Mouse (Mus musculus): ENCODE measurements around the gene Sh2d3c.

Sh2d3c gene

DNA sequence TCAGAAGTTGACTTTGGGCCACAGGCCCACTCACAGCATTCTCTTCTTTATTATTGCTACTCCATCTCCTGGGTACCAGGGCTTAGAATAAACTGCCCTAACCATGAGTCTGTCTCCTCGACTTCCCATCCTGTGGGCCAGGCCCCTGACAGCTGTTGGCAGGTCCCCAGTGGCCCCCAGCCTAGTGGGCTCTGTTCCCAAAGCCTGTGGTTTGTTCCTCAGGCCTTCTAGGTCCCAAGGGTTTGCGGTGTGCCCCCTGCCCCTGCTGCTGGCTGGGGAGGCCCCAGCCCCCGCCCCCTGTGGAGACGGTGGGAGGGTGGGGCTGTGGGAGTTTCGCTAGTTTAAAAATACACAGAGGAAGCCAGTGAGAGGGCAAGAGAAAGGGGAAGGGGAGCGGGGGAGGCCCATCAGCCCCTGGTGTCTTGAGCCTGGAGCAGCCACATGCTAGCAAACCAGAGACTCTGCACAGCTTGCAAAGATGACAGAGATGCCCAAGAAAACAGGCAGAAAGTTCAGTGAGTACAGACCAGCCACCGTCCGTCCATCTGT is at the start of gene Sh2d3c:
Gene Sh2d3c (plus strand): TSS at position 375 of the 549 bp plus-strand sequence.
- DNase-seq (ENCODE audit: low read depth, low spot score) = peak; percentile 49

DNA sequence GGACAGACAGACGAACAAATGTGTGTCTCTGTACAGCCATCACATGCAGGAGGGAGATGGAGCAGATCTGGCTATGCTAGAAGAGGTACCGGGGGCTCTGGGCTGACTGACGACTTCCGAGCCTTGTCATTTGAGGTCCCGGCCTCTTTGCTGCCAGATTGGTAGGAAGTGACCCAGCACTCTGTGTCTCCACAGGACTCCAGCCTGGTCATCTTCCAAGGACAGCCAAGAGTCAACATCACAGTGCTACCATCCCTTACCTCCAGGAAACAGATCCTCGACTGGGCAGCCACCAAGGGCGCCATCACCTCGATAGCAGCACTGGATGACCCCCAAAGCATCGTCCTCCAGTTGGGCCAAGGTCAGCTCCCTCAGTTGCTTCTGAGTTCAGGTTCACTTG is 49.7 kb upstream of the Sh2d3c start:
- no peak for DNase-seq (ENCODE audit: low read depth, low spot score)

DNA sequence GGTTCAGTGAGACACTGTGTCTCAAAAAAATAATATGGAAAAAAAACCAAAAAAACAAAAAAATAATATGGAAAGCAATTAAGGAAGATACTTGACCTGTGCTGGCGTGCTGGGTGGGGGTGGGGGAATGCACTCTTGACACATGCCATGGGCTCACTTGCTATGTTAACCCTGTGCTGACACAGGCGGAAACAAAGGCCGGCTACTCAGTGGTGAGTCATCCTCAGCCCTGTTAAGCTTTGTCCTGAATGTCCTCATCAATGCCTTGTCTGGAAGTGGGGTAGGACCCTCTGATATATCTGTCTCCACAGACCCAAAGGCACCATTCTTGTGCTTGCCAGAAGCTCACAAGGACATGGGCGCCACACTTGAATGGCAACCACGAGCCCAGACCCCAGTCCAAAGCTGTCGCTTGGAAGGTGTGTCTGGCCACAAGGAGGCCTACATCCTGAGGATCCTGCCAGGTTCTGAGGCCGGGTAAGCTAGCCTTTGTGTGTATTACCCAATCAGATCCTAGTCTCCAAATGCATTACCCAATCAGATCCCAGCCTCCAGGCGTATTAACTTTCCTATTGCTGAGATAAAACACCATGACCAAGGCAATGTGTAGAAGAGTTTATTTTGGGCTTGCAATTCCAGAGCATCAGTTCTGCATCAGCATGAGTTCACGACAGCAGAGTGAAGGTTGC is 48.8 kb upstream of the Sh2d3c start:
- DNase-seq (ENCODE audit: low read depth, low spot score) = no peak

DNA sequence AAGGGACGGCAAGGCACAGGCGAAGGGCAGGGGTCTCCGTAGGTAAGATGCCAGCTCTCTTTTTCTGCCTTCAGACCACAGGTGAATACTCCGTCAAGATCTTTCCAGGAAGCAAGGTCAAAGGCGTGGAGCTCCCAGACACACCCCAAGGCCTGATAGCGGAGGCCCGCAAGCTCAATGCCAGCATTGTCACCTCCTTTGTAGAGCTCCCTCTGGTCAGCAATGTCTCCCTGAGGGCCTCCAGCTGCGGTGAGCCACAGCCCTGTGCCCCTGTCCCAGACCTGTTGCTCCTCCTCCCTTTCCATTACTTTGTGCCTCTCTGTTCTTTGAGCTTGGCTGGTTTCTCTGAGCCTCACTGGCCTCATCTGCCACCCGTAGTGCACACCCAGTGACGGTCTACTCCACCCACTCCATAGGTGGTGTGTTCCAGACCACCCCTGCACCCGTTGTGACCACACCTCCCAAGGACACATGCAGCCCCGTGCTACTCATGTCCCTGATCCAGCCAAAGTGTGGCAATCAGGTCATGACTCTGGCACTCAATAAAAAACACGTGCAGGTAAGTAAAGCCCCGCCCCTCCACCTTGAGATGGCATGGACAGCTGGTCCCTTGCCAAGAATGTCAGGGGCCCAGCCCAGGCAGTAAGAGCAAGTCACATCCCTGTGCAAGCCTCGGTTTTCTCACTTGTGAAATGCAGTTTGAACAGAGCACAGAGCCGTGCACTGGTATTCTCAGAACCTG is 47.5 kb upstream of the Sh2d3c start:
- no peak for DNase-seq (ENCODE audit: low read depth, low spot score)

DNA sequence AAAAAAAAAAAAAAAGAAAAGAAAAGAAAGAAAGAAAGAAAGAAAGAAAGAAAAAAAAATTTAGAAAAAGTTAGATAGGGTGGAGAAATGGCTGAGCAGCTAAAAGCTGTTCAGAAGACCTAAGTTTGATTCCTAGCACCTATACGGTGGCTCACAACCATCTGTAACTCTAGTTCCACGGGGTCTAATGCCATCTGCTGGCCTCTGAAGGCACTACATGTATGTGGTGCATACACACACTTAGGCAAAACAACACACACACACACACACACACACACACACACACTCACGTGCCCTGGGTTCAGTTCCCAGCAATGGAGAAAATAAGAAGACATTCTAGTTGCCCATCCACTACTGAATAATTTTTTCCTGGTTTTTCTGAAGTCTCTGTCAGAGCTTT is 44.0 kb upstream of the Sh2d3c start:
- DNase-seq (ENCODE audit: low read depth, low spot score) = no peak

DNA sequence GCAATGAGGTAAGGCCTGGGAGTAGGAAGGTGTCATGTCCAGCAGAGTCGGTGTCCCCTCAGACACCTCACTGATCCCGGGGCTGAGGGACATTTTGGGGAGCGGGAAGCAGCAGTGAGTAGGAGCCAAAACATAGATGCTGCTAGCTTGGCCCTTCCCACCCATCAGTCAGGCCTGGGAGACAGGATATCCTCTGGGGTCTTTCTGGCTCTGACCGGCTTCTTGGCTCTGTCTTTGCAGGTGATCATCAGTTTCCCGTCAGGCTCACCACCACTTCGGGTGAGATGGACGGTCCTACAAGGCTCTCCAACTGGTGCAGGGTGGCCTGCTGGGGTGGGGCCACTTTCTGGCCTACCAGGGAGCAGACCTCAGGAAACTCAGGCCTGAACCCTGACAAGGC is 43.2 kb upstream of the Sh2d3c start:
- DNase-seq (ENCODE audit: low read depth, low spot score) = no peak

DNA sequence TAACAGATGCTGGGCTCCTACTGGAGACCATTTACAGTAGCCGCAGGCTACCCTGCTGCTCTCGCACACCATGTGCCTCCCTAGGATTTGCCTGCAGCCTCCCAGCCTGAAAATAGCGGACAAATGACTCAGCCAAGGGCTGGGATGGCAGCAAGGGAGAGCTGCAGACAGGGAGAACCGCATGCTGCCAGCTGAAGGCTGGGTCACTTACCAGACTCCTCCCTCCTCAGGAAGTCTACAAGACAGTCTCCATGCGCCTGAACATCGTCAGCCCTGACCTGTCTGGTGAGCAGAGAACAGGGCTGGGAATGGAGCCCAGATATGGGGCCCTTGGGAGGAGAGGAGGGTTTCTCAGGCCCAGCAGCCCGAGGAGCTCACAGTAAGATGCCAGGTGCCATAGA is 40.8 kb upstream of the Sh2d3c start:
- no peak for DNase-seq (ENCODE audit: low read depth, low spot score)

DNA sequence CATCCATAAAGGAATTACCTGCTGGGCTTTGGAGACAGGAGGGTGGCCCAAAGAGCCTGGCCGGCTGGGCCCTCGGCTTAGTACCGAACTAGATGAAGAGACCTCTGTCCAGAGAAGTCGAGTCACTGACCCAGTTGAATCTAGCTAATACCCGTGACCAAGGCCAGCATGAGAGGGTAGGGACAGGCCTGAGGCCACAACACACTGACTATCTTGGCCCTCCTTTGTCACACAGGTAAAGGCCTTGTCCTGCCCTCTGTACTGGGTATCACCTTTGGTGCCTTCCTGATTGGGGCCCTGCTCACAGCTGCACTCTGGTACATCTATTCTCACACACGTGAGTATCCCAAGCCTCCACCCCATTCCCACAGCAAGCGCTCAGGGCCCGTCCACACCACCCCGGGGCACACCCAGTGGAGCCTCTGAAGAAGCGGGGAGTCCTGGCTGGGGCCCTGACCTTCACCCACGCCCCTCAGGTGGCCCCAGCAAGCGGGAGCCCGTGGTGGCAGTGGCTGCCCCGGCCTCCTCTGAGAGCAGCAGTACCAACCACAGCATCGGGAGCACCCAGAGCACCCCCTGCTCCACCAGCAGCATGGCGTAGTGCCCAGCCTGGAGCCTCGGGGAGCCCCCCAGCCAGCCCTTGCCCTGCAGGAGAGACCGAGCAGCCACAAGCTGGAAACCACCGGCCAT is 39.7 kb upstream of the Sh2d3c start:
- no peak for DNase-seq (ENCODE audit: low read depth, low spot score)

DNA sequence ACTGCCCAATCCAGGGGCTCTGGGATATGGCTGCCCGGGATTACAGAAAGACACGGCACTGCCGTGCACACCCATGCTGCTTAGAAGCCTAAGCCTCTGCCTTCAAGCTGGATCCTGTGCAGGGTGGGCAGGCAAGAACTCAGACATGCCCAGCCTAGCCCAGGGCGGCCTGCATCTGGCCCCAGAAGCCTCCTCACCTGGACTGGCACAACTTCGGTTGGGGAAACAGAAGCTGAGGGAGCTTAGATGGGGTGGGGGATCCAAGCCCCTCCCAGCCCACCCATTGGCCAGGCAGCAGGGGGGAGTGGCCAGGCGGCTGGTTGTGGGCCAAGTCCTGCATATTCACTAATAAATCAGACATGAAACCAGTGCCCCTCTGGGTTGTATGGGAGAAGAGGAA is 39.1 kb upstream of the Sh2d3c start:
- no peak for DNase-seq (ENCODE audit: low read depth, low spot score)

DNA sequence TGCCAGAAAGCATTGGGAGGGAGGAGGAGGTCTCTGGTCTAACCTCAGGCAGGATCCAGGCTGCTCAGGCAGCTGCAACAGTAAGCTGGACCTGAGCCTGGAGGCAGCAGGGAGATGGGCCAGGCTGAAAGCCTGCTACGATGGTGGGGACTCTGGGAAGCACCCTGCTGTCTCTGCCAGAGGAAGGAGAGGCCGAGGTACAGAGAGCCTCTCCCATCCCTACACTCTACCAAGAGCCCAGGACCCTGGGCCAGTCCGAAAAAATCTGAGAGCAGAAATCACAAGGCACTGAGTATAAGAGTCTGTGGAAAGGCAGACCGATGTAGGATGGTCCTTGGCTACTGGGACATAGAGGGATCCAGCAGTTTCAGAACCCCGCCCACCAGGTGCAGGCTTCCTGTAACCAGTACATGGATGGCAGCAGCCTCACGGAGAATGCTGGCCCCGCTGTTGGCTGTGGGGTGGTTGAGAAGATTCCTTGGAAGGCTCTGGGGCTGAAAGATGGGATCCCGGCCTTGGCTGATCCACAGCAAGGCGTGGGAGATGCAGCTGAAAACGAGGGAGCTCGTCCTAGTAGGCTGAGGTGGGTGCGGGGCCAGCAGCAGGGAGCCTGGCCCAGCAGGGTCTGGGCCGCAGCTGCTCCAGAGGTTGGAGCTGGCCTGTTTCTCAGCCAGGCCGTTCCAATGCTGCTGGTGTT is 38.0 kb upstream of the Sh2d3c start:
- no peak for DNase-seq (ENCODE audit: low read depth, low spot score)

DNA sequence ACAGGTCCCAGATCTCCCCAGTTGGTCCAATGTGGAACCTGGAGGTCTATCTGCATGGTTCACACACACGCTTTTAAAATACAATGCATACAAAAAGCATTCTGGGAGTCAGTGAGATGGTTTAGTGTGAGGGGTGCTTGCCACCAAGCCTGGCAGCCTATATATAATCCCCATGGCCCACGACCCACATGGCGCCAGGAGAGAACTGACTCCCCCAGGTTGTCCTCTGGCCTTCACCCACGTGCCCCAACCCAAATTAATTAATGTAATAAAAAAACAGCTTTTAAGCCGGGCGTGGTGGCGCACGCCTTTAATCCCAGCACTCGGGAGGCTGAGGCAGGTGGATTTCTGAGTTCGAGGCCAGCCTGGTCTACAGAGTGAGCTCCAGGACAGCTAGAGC is 37.2 kb upstream of the Sh2d3c start:
- no peak for DNase-seq (ENCODE audit: low read depth, low spot score)

DNA sequence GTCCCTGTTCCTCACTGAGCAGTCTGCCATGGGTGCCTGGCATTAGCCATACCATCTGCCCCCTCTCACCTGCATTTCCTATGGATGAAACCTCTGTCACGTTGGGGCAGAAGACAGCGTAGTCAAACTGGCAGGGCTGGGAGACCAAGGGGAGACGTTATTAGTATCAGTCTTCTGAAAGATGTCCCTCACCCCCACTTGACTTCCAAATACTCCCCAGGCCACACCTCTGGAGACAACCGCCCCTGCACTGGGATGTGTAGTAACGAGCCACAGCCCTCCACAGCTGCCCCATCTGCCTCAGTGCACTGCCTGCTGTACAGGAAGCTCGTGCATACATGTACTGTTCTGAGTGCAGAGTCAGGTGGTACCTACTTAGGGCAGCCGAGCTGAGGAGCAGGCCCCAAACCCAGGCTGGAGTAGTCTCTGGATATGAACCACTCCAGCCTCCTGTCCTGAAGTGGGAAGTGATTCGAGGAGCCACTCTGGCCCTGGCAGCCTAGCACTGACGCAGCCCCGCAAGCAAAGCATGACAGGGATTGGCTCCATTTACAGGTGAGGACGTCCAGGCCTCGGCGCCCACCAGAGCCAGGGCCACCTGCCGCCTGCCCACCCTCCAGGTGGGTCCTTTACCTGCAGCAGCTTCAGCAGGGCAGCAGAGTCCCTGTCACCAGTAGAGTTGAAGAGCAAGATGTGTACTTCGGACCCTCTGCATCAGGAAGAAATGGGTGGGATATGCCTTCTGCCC is 36.0 kb upstream of the Sh2d3c start:
- DNase-seq (ENCODE audit: low read depth, low spot score) = no peak

DNA sequence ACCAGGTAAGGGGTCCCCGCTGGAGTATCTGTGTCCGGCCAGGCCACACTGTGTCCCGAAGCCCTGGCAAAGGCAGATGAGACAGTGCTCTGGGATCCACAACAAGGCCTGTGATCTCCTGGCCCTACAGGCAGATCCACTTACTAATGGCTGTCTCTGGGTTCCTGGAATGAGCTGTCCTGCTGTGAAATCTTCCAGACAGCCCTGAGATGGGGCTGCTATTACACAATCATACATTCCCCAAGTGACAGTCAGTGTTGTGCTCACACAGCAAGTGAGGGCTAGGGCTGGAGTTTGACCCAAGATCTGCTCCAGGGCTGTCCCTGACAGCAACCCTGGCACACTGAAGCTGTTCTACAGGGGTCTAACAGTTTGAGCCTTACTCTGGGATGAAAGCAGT is 35.0 kb upstream of the Sh2d3c start:
- DNase-seq (ENCODE audit: low read depth, low spot score) = no peak

DNA sequence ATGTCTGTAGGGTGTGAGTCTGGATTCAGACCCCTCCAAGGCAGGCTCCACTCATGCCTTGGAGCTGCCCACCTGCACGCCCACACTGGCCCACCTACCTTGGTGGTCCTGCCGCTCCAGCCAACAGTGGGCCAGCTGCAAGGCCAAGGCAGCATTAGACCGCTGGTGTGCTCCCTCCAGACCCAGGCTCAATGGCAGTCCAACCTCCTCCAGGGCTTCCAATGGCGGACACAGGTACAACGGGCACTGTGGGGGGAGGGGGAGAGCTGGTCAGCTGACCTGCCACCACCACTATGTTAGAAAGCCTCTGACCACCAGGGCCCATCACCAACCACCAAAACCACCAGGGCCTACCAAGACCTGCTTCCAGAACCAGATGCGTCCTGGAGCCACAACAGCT is 34.2 kb upstream of the Sh2d3c start:
- DNase-seq (ENCODE audit: low read depth, low spot score) = no peak

DNA sequence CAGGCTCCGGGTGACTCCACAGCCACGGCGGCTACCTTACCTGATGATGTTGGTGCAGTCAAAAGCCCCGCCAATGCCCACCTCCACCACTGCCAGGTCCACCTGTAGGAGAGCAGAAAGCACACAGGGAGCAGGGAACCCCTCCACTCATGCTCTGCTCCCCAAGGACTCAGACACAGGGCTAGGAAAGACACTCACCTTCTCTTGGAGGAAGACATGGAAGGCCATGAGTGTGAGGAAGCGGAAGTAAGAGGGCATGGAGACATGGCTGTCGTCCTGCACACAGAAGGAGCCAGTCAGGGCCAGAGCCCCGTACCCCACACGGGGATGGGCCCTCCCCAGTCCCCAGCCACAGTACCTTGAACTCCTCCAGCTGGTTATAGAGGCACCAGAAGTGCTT is 33.3 kb upstream of the Sh2d3c start:
- DNase-seq (ENCODE audit: low read depth, low spot score) = no peak

DNA sequence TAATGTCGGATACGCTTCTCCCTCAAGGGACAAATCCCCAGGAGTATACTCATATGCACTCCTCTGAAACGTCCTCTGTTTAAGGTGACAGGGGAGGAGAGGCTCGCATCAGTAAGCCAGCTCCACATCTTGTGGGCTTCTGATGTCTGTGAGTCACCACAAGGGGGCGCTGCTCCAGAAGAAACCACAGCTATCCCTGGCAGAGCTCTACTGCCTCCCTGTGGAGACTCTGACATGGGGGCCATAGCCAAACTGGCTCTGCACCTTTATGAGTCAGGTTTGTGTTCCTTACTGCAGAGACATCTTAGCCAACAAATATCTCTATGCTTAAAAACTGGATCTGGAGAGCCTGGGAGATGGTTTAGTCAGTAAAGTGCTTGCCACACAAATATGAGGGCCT is 31.4 kb upstream of the Sh2d3c start:
- peak; percentile 96 for DNase-seq (ENCODE audit: low read depth, low spot score)

DNA sequence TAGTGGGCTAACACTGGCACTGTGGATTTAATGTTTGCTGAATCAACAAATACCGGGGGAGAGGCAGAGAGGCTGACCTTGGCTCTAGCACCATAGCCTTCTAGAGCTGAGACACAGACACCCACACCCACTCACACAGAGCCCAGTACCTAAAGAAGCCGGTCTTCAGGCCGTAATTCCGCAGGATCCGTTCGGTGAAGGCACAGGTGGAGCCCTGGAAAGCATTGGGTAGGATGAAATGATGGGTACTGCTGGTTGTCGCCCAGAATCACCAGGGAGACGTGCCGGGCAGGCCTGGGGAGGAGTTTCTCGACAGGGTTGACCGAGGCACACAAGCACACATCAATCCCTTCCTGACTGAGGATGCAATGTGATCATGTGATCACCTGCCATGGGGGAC is 29.8 kb upstream of the Sh2d3c start:
- no peak for DNase-seq (ENCODE audit: low read depth, low spot score)

DNA sequence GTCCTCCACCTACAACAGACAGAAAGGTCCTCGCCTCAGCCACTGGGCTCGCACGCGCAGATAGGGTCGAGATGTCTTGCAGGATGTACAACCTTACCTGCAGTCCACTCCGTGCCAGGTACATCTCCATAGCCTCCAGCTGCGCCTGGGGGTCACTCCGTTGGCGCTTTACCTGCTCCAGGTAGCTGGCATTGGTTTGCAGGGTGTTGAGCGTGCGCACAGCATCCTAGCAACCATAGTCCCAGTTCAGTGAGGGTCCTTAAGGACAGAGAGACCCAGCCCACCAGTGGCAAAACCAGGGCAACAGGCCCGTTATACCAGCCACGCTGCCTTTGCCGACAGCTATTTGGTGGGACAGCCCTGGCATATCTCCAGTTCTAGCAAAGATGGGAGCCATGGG is 28.4 kb upstream of the Sh2d3c start:
- no peak for DNase-seq (ENCODE audit: low read depth, low spot score)

DNA sequence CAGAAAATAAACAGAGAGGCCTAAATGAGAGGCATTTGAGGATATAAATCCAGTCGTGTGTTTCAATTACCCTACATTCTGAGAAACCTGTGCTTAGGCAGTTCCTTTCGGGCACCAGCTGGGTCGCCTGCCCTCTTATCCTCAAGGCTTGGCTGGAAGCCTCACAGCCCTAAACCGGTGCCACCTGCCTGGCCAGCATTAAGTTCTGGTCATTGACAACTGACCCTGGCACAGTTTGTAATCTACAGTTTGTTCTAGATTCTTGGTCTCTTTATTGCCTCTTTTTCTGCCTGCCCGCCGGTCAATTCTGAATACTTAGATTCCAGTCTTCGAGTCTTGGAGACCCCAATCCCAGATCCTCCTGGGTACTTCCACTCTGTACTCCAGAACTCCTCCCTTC is 27.6 kb upstream of the Sh2d3c start:
- DNase-seq (ENCODE audit: low read depth, low spot score) = no peak

DNA sequence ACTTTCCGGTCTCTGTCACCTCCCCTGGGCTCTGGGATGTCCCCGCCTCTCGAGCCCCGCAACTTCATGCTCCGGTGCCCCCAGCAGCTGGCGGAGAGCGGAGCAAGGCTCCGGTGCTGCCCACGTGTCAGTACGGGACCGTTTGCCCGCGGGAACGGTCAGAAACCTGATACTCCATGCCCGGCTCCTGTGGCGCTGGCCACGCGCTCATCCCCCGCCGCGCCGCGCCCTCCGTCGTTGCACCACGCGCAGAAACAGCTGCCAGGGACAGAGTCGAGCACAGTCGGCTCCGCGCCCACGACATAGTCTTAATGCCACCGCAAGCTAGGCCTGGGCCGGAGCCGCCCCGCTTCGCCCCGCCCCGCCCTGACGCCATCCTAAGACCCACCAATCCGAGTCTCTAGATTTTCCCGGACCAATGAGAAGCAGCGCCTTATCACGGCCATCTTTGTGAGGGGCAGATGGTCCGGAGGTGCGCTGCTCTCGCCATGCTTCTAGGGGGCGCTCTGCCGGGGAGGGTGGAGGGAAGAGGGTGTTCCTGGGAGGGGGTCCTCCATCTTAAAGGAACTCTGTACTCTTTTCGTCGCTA is 26.9 kb upstream of the Sh2d3c start:
- peak; percentile 98 for DNase-seq (ENCODE audit: low read depth, low spot score)

DNA sequence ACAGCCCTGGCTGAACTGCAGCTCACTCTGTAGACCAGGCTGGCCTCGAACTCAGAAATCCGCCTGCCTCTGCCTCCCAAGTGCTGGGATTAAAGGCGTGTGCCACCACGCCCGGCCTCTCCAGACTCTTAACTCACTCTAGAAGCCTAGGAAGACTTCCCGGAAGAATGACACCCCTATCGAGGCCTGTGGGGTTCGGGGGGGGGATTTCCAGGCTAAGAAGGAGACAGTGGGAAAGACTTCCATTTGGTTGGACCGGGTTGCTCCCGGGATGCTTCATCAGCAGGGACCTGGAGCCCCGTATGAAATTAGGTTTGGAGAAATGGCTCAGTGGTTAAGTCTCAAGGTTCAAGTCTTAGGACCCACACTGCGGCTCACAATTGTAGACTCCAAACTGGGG is 26.2 kb upstream of the Sh2d3c start:
- DNase-seq (ENCODE audit: low read depth, low spot score) = no peak
